Mouse (Mus musculus): Measurements from ENCODE around the gene Auh. TPM values are rescaled to one million over a fixed set of nuclear protein-coding genes. Genes with fewer than 3 reads are reported as not detected.

Auh gene
- total and polyA plus RNA-seq, 3 experiments: 68.5 to 191 (median 74.1) TPM

- in situ Hi-C loops (cut with MboI; ENCODE audit: low pct_ligation_motif_present, low pct_unique_long_range_greater_than_20kb, low sequenced_read_pairs) (no loop called here), dilution Hi-C loops (cut with MboI; ENCODE audit: extremely low pct_ligation_motif_present, extremely low pct_unique_long_range_greater_than_20kb, low sequenced_read_pairs) (no loop called here)
These were observed 17.0 kb downstream of the Auh start for GRCm38 (mm10) chr13:52912495-52912894.

GRCm38 (mm10) chr13:52911259-52911658, 18.2 kb downstream of the Auh start:
- Histone ChIP-seq H3K9me3 (replicated peaks; ENCODE audit: low read length) (peaks cover 15% of the 10 kb centered on the region), H3K27me3 (replicated peaks) (no peaks in the 10 kb centered on the region), H3K4me2 (ENCODE audit: insufficient read depth, low read depth, poor library complexity, severe bottlenecking) (no peak overlapping the region), H3K9ac (ENCODE audit: insufficient read depth, low read depth) (no peak overlapping the region), H3K36me3 (replicated peaks in 1 of 2; ENCODE audit: control insufficient read depth in 1 of 2, insufficient read depth in 1 of 2, low read length in 1 of 2) (peaks cover 57 to 80% of the 10 kb centered on the region in 2 experiments), H3K4me1 (ENCODE audit: control insufficient read depth in 1 of 2, insufficient read depth in 2 of 2) (peaks cover 27 to 47% of the 10 kb centered on the region in 2 experiments), H3K27ac (ENCODE audit: insufficient read depth, low read depth) (no peak overlapping the region), H3K4me3 (replicated peaks in 1 of 3; ENCODE audit: low read depth in 2 of 3, low read length in 2 of 3, poor library complexity in 1 of 3) (no peak overlapping the region), H3K79me2 (replicated peaks; ENCODE audit: control insufficient read depth, extremely low read depth, insufficient read depth, poor library complexity, severe bottlenecking) (peaks cover 18% of the 10 kb centered on the region)
- dilution Hi-C loops (cut with MboI; ENCODE audit: extremely low pct_ligation_motif_present, extremely low pct_unique_long_range_greater_than_20kb, low sequenced_read_pairs) (no loop called here), in situ Hi-C loops (cut with MboI; ENCODE audit: low pct_ligation_motif_present, low pct_unique_long_range_greater_than_20kb, low sequenced_read_pairs) (no loop called here)
- no peak for TF ChIP-seq MAFK (IDR thresholded peaks at IDR 0.05; ENCODE audit: insufficient replicate concordance, low read length)
- TF ChIP-seq CHD1 (IDR thresholded peaks at IDR 0.05; ENCODE audit: low read depth, low read length): no peak
- TF ChIP-seq GABPA (IDR thresholded peaks at IDR 0.05; ENCODE audit: insufficient replicate concordance, low read depth, low read length): no peak
- no peak for TF ChIP-seq JUND (conservative IDR thresholded peaks at IDR 0.05; ENCODE audit: low read depth, low read length)
- TF ChIP-seq ZMIZ1 (IDR thresholded peaks at IDR 0.05; ENCODE audit: low read depth, low read length): no peak
- no peak for TF ChIP-seq SMC3 (IDR thresholded peaks at IDR 0.05; ENCODE audit: low read depth, low read length)
- TF ChIP-seq ZNF384 (IDR thresholded peaks at IDR 0.05; ENCODE audit: low read depth, low read length): no peak
- no peak for TF ChIP-seq RCOR1 (conservative IDR thresholded peaks at IDR 0.05; ENCODE audit: low read depth, low read length)
- no peak for TF ChIP-seq MEF2A (IDR thresholded peaks at IDR 0.05; ENCODE audit: borderline replicate concordance, low read depth, low read length)
- no peak for TF ChIP-seq MXI1 (IDR thresholded peaks at IDR 0.05; ENCODE audit: low read depth, low read length)
- TF ChIP-seq ZKSCAN1 (IDR thresholded peaks at IDR 0.05; ENCODE audit: borderline replicate concordance, low read depth, low read length): no peak
- no peak for DNase-seq (ENCODE audit: extremely low read depth)

More at GRCm38 (mm10) chr13:52912495-52912894, 17.0 kb downstream of the Auh start:
- DNase-seq (ENCODE audit: extremely low read depth): peak; percentile 54
- Histone ChIP-seq H3K4me3 (replicated peaks in 1 of 3; ENCODE audit: low read depth in 2 of 3, low read length in 2 of 3, poor library complexity in 1 of 3) (no peak overlapping the region), H3K36me3 (replicated peaks in 1 of 2; ENCODE audit: control insufficient read depth in 1 of 2, insufficient read depth in 1 of 2, low read length in 1 of 2) (peaks cover 51 to 70% of the 10 kb centered on the region in 2 experiments), H3K27me3 (replicated peaks) (no peaks in the 10 kb centered on the region), H3K27ac (ENCODE audit: insufficient read depth, low read depth) (peak overlapping the region; percentile 100), H3K9ac (ENCODE audit: insufficient read depth, low read depth) (no peak overlapping the region), H3K4me1 (ENCODE audit: control insufficient read depth in 1 of 2, insufficient read depth in 2 of 2) (peaks cover 27 to 42% of the 10 kb centered on the region in 2 experiments), H3K4me2 (ENCODE audit: insufficient read depth, low read depth, poor library complexity, severe bottlenecking) (no peak overlapping the region), H3K79me2 (replicated peaks; ENCODE audit: control insufficient read depth, extremely low read depth, insufficient read depth, poor library complexity, severe bottlenecking) (peaks cover 29% of the 10 kb centered on the region), H3K9me3 (replicated peaks; ENCODE audit: low read length) (peaks cover 11% of the 10 kb centered on the region)
- TF ChIP-seq BHLHE40 (IDR thresholded peaks at IDR 0.05; ENCODE audit: low read depth, low read length) (peak; percentile 94), USF2 (conservative IDR thresholded peaks at IDR 0.05; ENCODE audit: low read depth, low read length) (no peak), ETS1 (conservative IDR thresholded peaks at IDR 0.05; ENCODE audit: low read depth, low read length) (peak; percentile 19; the same call in 1 of the 2 replicates), ZC3H11A (IDR thresholded peaks at IDR 0.05; ENCODE audit: low read depth, low read length) (no peak)
